Mouse (Mus musculus) adrenal gland, postnatal 10 days (tissue): Measurements from ENCODE around the gene Sult2b1. TPM values are rescaled to one million over a fixed set of nuclear protein-coding genes. Genes with fewer than 3 reads are reported as not detected.

ENCODE experiments used
- DNase-seq: peaks from one replicate; pipeline ENCODE4 v3.0.0; 2021; ENCODE audit warnings: mixed read lengths
- total RNA-seq, 2 experiments: library from RNA; stranded (reverse); gene quantifications; 2 replicates each; pipeline ENCODE4 v1.2.3; 2021

Sult2b1 gene
- total RNA-seq, 2 experiments from 2014 or later = 0.39 to 0.45 TPM

DNA sequence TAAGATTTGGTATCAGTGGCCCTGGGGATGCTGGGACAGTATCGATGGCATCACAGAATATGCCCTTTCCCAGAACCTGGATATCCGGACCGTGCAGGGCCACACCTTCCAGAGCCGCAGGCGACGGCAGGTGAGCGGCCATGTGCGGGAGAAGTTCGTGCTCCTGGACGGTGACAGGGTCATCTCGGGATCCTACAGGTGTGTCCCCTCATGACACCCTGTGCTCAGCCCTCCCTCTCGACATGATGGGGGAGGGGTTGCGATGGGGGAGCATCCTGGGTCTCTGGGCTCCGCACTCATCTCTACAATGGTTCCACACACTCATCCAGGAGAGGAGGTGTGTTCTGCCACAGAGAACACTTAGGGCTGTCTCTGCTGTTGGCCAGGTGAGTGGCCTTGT, 60.7 kb downstream of the Sult2b1 start:
- no peak for DNase-seq

DNA sequence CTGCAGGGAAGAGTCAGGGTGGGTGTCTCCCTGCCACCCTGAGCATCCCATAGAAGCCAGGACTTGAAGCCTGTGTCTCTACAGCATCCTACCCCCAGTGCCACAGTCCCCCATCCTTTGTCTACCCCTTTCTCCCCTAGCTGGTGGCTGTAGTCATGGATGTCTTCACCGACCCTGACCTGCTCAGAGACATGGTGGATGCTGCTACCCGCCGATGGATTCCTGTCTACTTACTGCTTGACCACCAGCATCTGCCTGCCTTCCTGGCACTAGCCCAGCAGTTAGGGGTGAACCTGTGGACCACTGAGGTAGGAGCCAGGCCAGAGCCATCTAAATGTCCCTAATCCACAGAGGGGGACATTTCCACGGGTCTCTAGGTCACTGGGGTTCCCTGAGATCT, 61.2 kb downstream of the Sult2b1 start:
- DNase-seq = no peak

DNA sequence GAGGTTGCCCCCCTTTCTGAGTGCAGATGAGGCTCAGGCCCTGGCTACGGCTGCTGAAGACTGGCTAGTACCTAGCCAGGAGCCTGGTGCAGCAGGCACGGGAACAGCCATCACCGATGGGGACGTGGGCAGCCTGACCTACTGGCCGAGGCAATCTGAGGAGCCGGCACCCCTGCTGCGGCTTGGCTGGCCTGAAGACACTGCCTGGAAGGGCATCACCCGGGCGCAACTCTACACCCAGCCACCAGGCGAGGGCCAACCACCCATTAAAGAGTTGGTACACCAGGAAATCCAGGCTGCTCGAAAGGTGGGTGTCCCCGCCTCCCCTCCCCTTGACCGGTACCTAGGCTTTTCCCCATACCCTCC, 62.1 kb downstream of the Sult2b1 start:
- no peak for DNase-seq

DNA sequence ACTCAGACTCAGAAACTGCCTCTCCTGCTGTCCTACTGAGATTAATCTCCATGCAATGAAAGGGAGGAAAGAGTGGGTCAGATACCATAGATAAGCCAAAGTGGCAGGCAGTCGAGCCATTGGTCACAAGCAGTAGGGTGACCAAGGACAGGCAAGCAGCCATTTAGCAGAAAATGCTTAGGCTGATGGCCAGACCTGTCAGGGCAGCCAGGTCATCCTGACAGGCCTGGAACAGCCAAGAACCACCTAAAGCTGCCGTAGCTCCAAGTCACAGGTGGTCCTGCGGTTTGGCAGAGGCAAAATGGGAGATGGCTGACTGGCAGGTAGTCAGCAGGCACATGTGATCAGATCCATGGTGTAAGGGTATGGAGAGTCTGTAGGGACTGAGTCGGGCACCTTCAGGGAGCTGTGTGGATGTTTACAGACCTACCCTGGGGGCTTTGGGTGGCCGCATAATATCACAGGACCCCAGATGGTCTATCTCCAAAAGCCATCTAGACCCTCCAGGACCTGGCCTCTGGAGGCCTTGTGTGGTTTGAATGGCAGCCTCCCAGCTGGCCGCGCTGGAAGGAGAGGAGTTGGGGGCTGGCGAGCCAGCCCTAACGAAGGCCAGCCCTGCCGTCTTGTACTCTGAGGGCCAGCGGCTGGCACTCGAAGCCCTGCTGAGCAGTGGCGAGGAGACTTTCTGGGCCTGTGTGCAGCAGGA, 62.7 kb downstream of the Sult2b1 start:
- no peak for DNase-seq

DNA sequence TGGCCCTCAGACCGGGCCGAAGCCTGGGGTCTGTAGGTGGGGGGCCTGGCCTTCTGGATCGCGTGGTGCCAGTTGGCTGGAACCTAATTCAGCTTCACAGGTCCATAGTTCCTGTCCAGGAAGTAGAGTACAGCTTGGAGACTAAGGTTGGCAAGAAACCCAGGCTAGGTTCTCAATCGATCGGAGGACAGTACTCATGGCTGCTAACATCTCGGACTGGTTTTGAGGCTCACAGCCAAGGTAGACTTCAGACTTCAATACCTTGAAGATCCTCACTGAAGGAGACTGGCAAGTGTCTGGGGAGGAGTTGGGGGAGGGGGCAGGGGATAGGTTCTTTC, 63.3 kb downstream of the Sult2b1 start:
- no peak for DNase-seq

DNA sequence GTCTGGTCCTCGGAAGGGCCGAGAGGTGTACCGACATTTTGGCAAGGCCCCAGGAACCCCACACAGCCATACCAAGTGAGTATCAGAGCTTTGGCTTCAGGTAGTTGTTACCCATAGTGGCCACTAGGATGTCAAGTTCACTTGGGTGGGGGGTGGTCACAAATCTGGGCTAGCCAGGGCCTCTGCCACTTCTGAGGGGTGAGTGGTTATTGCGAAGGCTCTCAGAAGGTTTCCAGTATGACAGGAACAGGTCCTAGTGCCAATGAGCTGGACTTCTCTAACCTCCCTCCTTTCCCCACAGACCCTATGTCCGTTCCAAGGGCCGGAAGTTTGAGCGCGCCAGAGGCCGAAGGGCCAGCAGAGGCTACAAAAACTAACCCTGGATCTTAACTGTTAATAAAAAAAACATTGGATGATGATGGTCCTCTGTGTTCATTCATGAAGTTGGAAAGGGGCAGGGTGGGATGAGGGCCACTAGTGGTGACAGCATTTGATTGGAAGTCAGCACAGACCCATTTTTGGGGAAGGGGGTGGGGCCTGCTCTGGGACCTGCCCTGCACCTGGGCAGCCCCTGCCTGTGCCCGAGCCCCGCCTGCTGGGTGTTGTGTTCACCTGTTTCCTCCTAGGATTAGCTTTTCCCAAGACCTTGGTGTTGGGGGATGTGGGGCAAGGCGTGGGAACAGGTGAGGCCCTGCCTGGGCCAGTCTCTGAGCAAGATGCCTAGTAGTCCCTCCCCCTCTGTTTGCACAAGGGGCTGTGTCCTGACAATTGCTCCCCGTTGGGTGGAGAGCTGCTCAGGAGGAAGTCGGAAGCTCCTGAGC, 63.8 kb downstream of the Sult2b1 start, which contains the start of gene Fam83e:
Gene Fam83e, plus strand, starts transcription at position 800 of the 821 bp plus-strand sequence.
- no peak for DNase-seq

DNA sequence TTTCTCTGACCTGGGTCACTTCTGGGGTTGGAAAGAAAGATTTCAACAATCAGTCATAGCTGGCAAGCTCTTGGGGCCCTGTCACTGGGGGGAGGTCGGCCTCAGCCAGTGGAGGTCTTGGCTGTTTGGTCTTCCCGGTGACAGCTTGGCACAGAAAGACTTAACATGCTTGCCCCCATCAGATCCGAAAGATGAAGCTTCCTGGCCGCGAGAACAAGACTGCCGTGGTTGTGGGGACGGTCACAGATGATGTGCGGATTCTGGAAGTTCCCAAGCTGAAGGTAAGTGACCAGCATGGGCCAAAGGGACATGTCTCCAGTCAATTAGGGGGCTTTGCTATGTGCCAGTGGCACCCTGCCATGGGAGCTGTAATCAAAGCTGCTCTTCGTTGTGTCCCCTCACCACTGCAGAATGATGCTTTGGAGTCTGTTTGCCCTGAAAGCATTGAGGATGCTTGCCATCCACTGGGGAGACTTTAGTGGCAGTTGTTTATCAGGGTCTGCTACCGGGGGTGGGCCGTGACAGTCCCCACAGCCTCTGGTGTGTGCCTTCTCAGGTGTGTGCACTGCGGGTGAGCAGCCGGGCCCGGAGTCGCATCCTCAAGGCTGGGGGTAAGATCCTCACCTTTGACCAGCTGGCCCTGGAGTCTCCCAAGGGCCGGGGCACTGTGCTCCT, 64.6 kb downstream of the Sult2b1 start:
- DNase-seq = no peak

DNA sequence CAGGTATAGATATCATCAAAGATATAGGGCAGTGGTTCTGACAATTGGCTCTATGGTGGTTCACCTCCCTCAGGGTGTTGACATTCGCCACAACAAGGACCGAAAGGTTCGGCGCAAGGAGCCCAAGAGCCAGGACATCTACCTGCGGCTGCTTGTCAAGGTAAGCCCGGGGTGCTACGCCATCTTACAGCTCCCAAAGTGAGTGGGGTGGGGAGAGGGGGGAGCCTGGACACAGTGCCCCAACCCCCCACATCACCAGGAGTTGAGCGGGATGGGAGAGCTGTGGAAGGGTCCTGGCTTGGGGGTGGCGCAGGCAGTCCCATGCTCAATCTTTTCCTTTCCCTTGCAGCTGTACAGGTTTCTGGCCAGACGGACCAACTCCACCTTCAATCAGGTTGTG, 65.3 kb downstream of the Sult2b1 start:
- DNase-seq = no peak

DNA sequence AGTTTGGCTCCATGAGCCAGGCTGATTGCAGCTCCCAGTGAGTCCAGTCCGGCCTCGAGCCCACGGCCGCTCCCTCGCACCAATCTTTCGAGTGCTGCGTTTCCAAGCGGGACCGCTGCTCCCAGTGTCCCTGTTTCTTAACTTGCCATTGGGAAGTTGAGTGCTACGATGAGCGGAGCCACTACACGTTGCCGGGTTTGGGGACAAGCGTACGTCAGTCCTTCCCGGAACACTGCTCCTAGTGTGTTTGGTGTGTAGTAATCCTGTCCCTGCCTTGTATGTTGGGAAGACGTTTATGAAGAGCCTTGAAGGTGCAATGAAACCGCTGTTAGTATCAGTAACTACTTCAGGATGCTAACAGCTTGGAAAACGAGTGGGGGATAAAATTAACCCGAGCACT, 66.1 kb downstream of the Sult2b1 start:
- DNase-seq = no peak

DNA sequence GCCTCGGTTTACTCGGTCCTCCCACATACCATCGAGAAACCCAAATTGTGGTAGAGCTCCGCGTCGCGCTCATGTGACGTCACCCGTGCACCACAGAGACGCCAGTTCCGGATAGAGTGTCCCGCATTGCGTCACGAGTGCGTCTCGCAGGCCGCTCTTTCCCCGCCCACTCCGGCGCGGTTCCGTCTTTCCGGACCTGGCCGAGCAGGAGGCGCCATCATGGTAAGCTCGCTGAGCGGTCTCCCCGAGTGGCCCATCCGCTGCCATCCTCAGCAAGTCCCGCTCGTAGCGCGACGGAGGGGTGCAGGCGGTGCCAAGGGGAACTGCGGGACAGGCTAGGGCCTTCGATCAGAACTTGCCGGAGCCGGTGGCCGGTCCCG, 66.6 kb downstream of the Sult2b1 start, which contains the start of gene Sphk2:
Gene Sphk2, minus strand, starts transcription at position 85 of the 380 bp plus-strand sequence.
- peak; percentile 98 for DNase-seq

DNA sequence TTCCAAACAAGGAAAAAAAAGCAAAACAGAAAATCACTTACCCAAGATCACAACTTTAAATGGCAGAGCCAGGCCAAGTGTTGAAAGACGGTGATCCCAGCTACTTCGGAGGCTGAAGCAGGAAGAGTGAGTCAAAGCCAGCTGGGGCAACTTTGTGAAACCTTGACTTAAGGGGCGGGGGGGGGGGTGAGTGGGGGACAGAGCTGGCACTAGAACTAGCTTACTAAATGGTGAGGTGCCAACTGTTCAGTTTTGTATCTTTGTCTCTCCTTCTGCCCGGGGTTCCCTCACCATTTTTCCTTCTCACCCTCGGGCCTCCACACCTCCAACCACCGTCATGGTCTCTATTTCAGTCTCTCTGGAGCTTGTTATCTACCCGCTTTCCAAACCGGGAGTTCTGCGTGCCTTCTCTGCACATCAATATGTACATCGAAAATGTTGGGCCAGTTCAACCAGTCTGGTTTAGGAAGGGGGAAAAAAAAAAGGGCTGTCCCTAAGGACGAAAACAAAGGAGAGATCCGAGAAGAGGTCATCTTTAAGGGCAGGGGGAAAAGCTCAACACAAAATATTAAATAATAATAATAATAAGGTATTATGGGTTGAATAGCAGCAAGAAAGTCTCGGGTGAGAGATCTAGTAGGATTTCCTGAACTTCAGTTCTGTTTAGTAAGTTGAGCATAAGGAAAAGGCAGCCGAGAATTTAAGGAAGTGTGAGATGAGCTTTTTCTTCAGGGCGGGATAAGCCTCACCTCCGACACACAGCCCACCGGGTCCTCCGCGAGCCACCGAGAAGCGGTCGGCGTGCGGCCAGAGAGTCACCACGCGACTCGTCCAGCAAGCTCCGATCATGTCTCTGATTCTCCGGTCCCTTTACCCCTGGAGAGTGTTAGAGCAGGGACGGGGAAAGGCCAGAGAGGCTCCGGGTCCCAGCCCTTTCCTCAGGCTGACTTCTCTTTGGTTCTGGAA, 67.2 kb downstream of the Sult2b1 start:
- DNase-seq = no peak

DNA sequence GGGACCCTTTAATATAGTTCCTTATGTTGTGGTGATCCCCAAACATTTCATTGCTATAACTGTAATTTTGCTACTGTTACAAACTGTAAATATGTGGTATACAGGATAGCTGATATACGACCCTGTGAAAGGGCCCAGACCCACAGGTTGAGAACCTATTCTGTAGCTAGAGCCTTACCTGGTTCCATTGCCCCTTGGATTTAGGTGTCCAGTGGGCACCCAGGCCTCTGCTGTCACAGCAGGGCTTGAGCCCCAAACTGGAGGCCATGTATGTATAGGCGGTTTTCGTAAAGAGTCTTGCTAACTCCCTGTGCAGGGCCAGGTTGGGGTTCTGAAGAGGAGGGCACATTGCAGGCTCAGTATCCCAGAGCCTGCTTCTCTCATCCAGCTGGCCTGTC, 68.0 kb downstream of the Sult2b1 start:
- DNase-seq = no peak

DNA sequence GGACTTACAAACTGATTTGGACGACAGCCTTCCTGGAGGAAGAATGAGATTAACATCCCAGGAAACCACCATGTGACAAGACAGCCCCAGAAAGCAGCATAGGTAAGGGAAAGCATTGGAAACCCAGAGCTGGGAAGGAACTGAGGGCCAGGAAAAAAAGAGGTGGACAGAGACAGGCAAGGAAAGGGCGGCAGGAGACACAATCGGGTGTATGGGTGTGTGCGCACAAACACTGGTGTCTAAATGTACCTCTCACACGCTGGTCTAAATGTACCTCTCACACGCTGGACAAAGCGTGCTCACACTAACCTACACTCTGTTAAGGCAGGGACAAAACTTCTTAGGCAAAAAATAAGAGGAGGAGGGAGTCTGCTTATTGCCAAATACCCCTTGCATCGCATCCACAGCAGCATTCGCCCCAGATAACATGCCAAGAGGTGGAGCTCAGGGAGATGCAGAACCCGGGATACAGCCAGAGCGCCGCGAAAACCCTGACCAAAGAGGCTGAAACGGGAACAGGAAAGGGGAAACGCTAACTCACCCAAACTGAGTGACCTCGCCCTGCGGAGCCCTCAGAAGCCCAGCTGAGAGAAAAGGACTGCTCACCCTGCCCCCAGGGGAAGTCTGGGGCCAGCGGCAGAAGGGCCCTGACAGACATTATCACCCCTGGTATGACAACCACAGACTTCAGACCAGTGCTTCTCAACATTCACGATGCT, 68.6 kb downstream of the Sult2b1 start:
- DNase-seq = no peak

DNA sequence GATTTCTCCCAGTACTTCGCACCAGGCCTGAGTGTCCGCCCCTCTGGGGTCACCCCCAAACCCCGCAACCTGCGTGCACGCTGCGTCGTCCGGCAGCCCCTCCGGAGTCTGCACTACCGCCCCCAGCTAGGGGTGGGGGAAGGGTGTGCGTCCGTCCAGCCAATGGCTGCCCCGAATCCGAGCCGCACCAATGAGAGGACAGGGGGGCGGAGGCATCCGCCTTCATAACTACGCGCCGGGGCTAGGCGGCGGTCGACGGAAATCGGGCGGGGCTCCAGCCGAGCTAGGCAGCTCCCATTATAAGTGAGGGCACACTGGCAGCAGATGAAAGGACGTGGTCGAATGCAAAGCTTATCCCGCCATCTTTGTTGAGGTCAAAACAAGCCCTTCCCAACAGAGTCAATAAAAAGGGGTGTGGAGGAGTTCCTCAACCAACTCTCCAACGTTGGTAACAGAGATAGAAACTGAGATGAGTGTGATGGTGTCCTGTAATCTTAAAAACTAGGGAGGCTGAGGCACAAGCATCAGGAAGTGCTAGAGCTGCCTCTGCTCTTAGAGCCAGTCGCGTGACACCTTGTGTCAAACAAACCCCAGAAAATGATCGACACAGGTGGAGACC, 69.3 kb downstream of the Sult2b1 start, which contains the start of gene Rpl18:
Gene Rpl18, plus strand, starts transcription at position 368 of the 619 bp plus-strand sequence.
- peak; percentile 98 for DNase-seq

DNA sequence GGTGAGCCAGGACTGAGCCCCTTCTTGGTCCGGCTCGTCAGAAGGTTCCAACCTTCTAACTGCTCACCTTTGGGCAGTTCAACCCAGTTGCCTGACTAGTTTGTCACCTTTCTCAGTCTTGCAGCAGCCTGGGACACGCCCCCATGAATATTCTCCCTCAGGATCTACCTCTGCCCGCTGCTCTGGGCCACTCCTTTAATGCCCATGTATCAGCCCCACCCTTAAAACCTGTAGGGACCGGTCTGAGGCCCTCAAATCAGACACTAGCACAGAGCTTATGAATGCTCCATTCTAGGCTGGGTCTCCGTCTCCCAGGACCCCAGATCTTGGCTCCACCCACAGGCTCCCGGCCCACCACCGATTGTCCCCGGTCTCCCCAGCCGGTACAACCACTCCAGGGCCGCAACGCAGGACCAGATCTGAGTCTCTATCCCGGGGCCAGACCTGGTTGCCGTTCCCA, 69.8 kb downstream of the Sult2b1 start:
- DNase-seq = no peak

DNA sequence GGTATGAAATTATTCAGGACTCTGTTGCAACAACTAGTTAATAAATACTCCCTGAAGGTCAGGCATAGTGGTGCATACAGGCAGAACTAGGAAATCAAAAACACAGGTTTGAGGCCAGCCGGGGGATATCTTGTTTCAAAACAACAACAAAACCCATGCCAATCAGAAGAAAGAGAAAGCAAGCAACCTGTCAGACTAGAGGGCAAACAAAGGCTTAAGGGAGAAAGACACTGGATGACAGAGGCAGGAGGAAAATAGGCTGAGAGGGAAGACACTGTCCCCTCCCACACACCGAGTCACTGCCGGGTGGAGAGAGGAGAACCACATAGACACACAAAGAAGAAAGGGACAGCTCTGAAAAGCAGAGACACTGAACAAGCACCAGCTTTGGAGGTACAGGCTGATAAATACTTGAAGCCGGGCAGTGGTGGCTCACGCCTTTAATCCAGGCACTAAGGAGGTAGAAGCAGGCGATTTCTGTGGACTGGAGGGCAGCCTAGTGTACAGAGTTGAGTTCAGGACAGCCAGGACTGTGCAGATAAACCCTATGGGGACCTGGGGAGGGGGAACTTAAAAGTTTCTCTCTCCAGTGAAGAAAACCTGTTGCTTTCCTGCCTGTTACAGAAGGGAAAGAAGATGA, 70.5 kb downstream of the Sult2b1 start:
- no peak for DNase-seq

DNA sequence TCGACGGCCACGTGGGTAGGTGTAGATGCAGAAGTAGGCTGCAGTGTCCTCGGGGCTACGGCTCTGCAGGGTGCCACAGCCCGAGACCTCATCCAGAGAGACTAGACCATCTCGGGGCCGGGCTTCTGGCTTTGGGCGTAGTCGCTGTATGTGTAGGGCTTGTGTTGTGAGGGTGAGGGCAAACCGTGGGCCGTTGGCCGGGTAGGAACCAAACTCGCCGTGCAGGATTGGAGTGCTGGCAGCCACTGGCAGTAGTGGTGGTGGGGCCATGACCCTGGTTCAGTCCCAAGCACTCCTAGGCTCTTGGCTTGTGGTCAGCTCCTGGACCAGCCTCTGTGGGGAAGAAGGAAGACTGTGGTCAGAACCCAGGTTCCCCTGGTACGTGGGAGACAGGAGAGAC, 71.1 kb downstream of the Sult2b1 start:
- DNase-seq = no peak

DNA sequence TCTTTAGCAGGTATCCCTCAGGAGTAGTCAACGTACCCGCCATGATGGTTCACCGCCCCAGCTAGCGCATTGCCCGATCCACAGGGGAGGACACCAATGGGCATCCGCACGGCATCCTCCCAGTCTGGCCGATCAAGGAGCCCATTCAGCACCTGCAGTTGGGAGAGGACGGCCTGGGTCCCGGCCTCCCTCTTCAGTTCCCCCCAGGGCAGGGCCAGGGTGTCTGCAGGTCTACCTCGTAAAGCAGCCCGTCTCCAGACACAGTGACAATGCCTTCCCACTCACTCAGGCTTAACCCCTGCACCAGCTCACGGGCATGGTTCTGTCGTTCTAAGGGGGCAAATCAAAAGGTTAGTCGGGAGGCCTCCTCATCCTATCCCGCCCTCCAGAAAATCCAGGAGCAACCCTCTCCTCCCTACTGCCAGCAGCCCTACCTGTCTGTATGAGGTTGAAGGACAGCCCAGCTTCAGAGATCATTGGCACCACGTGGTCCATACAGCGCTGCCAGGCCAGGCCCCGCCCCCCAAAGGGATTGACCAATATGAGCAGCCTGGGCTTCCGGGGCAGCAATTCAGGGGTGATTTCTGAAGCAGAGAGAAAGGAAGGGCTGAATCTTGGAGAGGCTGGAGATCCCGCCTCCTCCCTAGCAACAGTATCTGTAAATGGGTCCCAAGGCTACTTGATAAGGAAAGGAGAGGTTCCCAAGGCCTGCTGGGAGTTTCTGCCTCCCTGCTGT, 72.3 kb downstream of the Sult2b1 start:
- peak; percentile 84 for DNase-seq

DNA sequence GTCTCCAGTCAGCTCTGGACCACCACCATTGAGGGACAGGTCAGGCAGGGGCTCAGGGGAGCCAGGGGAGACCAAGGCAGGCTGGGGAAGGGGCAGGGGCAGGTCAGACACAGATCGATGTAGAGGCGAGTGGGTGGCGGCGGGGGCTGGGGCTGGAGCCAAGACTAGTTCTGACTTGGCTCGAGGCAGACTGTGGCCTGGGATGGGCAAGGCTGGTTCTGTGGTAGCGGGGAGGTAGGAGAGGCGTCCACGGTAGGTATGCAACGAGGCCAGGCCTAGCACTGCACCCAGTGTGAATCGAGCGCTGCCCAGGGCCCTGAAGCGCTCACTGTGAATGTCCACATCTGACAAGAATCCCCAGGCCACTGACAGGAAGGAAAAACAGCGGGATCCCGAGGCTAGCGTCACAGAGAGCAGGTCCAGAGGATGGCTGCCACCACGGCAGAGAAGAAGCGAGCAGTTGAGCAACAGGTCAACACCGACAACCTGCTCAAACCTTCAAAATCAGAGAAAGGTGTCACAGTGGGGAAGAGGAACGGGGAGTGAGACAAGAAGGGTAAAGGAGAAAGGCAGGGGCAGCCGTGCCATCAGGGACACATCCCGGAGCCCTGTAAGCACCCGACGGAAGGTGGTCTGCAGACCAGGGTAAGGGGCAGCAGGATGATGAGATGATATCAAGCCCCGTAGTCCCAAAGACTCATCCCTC, 73.0 kb downstream of the Sult2b1 start:
- no peak for DNase-seq
